Mouse (Mus musculus): ENCODE measurements around the gene Dnaaf5. TPM values are rescaled to one million over a fixed set of nuclear protein-coding genes. Genes with fewer than 3 reads are reported as not detected.

Dnaaf5 gene
- polyA plus RNA-seq, 1 experiment from 2014 or later: 5.5 TPM

GRCm38 (mm10) chr5:139202127-139202526 lies 52.1 kb downstream of the Dnaaf5 start:
- WGBS: 80% methylated on average over 11 of the region's 11 CpGs

GRCm38 (mm10) chr5:139203312-139203711 lies 53.3 kb downstream of the Dnaaf5 start:
- WGBS: 82% methylated on average over 5 of the region's 5 CpGs
- Histone ChIP-seq H3K4me2 (no peak overlapping the region), H3K4me3 (no peak overlapping the region), H3K27ac (no peak overlapping the region), H3K4me1 (peaks cover 35% of the 10 kb centered on the region), H3K27me3 (no peaks in the 10 kb centered on the region), H3K9ac (no peak overlapping the region), H3K36me3 (no peaks in the 10 kb centered on the region), H3K9me3 (no peaks in the 10 kb centered on the region)
- ATAC-seq (ENCODE audit: insufficient number of reproducible peaks, low FRiP score, low TSS enrichment, low read depth): no peak

More at GRCm38 (mm10) chr5:139202127-139202526, 52.1 kb downstream of the Dnaaf5 start:
- Histone ChIP-seq H3K9me3 (no peaks in the 10 kb centered on the region), H3K36me3 (no peaks in the 10 kb centered on the region), H3K9ac (0 out of 2 replicates have a peak overlapping the region, but pooled peaks have one; percentile 15), H3K4me3 (peak overlapping the region; percentile 96; the same call in 1 of the 2 replicates), H3K4me1 (peaks cover 35% of the 10 kb centered on the region), H3K27me3 (no peaks in the 10 kb centered on the region), H3K4me2 (peak overlapping the region; percentile 86), H3K27ac (no peak overlapping the region)
- ATAC-seq (ENCODE audit: insufficient number of reproducible peaks, low FRiP score, low TSS enrichment, low read depth): no peak

- Histone ChIP-seq H3K4me2 (no peak overlapping the region), H3K4me3 (no peak overlapping the region), H3K27me3 (no peaks in the 10 kb centered on the region), H3K9me3 (no peaks in the 10 kb centered on the region), H3K9ac (no peak overlapping the region), H3K36me3 (peaks cover 13% of the 10 kb centered on the region; the same call in 1 of the 2 replicates), H3K27ac (0 out of 2 replicates have a peak overlapping the region, but pooled peaks have one; percentile 2), H3K4me1 (peaks cover 25% of the 10 kb centered on the region)
- 47% methylated on average over 4 of the region's 4 CpGs for WGBS
- ATAC-seq (ENCODE audit: insufficient number of reproducible peaks, low FRiP score, low TSS enrichment, low read depth): no peak
Observed at GRCm38 (mm10) chr5:139206081-139206480, 56.1 kb downstream of the Dnaaf5 start.

- H3K36me3 ChIP-seq: peaks cover 13% of the 10 kb centered on the region; the same call in 1 of the 2 replicates
- no peaks in the 10 kb centered on the region for H3K27me3 ChIP-seq
- H3K27ac ChIP-seq: 0 out of 2 replicates have a peak overlapping the region, but pooled peaks have one; percentile 2
- no peaks in the 10 kb centered on the region for H3K9me3 ChIP-seq
- H3K9ac ChIP-seq: no peak overlapping the region
- no peak overlapping the region for H3K4me3 ChIP-seq
- peaks cover 21% of the 10 kb centered on the region for H3K4me1 ChIP-seq
- no peak for ATAC-seq (ENCODE audit: insufficient number of reproducible peaks, low FRiP score, low TSS enrichment, low read depth)
- H3K4me2 ChIP-seq: no peak overlapping the region
- 68% methylated on average over 7 of the region's 7 CpGs for WGBS
Observed at GRCm38 (mm10) chr5:139206525-139206924, 56.5 kb downstream of the Dnaaf5 start.

GRCm38 (mm10) chr5:139208183-139208582 lies 58.2 kb downstream of the Dnaaf5 start:
- H3K27ac ChIP-seq: no peak overlapping the region; the same call in 1 of the 2 replicates
- no peaks in the 10 kb centered on the region for H3K27me3 ChIP-seq
- peaks cover 11% of the 10 kb centered on the region for H3K4me1 ChIP-seq
- no peaks in the 10 kb centered on the region for H3K9me3 ChIP-seq
- H3K36me3 ChIP-seq: peaks cover 19% of the 10 kb centered on the region; the same call in 1 of the 2 replicates
- no peak overlapping the region for H3K9ac ChIP-seq
- no peak for ATAC-seq (ENCODE audit: insufficient number of reproducible peaks, low FRiP score, low TSS enrichment, low read depth)
- no peak overlapping the region for H3K4me3 ChIP-seq
- H3K4me2 ChIP-seq: no peak overlapping the region

- Histone ChIP-seq H3K4me3 (no peak overlapping the region), H3K4me1 (peaks cover 11% of the 10 kb centered on the region), H3K9me3 (no peaks in the 10 kb centered on the region), H3K9ac (no peak overlapping the region), H3K4me2 (no peak overlapping the region), H3K27ac (no peak overlapping the region), H3K36me3 (peaks cover 19% of the 10 kb centered on the region; the same call in 1 of the 2 replicates), H3K27me3 (no peaks in the 10 kb centered on the region)
- WGBS: 85% methylated on average over 10 of the region's 10 CpGs
- ATAC-seq (ENCODE audit: insufficient number of reproducible peaks, low FRiP score, low TSS enrichment, low read depth): no peak
Observed at GRCm38 (mm10) chr5:139208871-139209684, 59.1 kb downstream of the Dnaaf5 start.

GRCm38 (mm10) chr5:139209685-139210026 lies 59.6 kb downstream of the Dnaaf5 start:
- Histone ChIP-seq H3K36me3 (peaks cover 19% of the 10 kb centered on the region; the same call in 1 of the 2 replicates), H3K4me1 (peaks cover 11% of the 10 kb centered on the region), H3K4me3 (no peak overlapping the region), H3K27ac (no peak overlapping the region), H3K4me2 (no peak overlapping the region), H3K27me3 (no peaks in the 10 kb centered on the region), H3K9me3 (no peaks in the 10 kb centered on the region), H3K9ac (no peak overlapping the region)
- WGBS: 93% methylated on average over 7 of the region's 7 CpGs
- ATAC-seq (ENCODE audit: insufficient number of reproducible peaks, low FRiP score, low TSS enrichment, low read depth): no peak

GRCm38 (mm10) chr5:139211737-139212385 lies 61.8 kb downstream of the Dnaaf5 start:
- Histone ChIP-seq H3K4me2 (no peak overlapping the region), H3K9ac (no peak overlapping the region), H3K4me3 (no peak overlapping the region), H3K36me3 (peaks cover 39% of the 10 kb centered on the region), H3K4me1 (no peaks in the 10 kb centered on the region), H3K27ac (no peak overlapping the region), H3K9me3 (no peaks in the 10 kb centered on the region), H3K27me3 (no peaks in the 10 kb centered on the region)
- WGBS: 83% methylated on average over 11 of the region's 11 CpGs
- no peak for ATAC-seq (ENCODE audit: insufficient number of reproducible peaks, low FRiP score, low TSS enrichment, low read depth)

- Histone ChIP-seq H3K36me3 (peaks cover 42% of the 10 kb centered on the region), H3K9ac (no peak overlapping the region), H3K9me3 (no peaks in the 10 kb centered on the region), H3K4me3 (no peak overlapping the region), H3K4me2 (no peak overlapping the region), H3K27ac (no peak overlapping the region), H3K4me1 (no peaks in the 10 kb centered on the region), H3K27me3 (no peaks in the 10 kb centered on the region)
- ATAC-seq (ENCODE audit: insufficient number of reproducible peaks, low FRiP score, low TSS enrichment, low read depth): no peak
Observed at GRCm38 (mm10) chr5:139214298-139214697, 64.3 kb downstream of the Dnaaf5 start.

GRCm38 (mm10) chr5:139215184-139215583 lies 65.2 kb downstream of the Dnaaf5 start:
- Histone ChIP-seq H3K27ac (no peak overlapping the region), H3K27me3 (no peaks in the 10 kb centered on the region), H3K9me3 (no peaks in the 10 kb centered on the region), H3K9ac (no peak overlapping the region), H3K4me2 (no peak overlapping the region), H3K4me3 (no peak overlapping the region), H3K4me1 (no peaks in the 10 kb centered on the region), H3K36me3 (peaks cover 43% of the 10 kb centered on the region)
- 90% methylated on average over 5 of the region's 5 CpGs for WGBS
- no peak for ATAC-seq (ENCODE audit: insufficient number of reproducible peaks, low FRiP score, low TSS enrichment, low read depth)

- no peak overlapping the region for H3K27ac ChIP-seq
- H3K9me3 ChIP-seq: no peaks in the 10 kb centered on the region
- peaks cover 41% of the 10 kb centered on the region for H3K36me3 ChIP-seq
- no peak overlapping the region for H3K4me2 ChIP-seq
- no peak overlapping the region for H3K4me3 ChIP-seq
- 84% methylated on average over 2 of the region's 2 CpGs for WGBS
- ATAC-seq (ENCODE audit: insufficient number of reproducible peaks, low FRiP score, low TSS enrichment, low read depth): 0 out of 2 replicates have a peak, but pooled peaks have one; percentile 48
- no peaks in the 10 kb centered on the region for H3K4me1 ChIP-seq
- H3K27me3 ChIP-seq: no peaks in the 10 kb centered on the region
- H3K9ac ChIP-seq: no peak overlapping the region
Observed at GRCm38 (mm10) chr5:139216121-139216520, 66.1 kb downstream of the Dnaaf5 start.

- 78% methylated on average over 3 of the region's 3 CpGs for WGBS
- no peaks in the 10 kb centered on the region for H3K27me3 ChIP-seq
Observed at GRCm38 (mm10) chr5:139216774-139217173, 66.8 kb downstream of the Dnaaf5 start.

More at GRCm38 (mm10) chr5:139216774-139217173, 66.8 kb downstream of the Dnaaf5 start:
- no peak overlapping the region for H3K9ac ChIP-seq
- H3K27ac ChIP-seq: no peak overlapping the region
- H3K9me3 ChIP-seq: no peaks in the 10 kb centered on the region
- peaks cover 44% of the 10 kb centered on the region for H3K36me3 ChIP-seq
- H3K4me1 ChIP-seq: no peaks in the 10 kb centered on the region
- ATAC-seq (ENCODE audit: insufficient number of reproducible peaks, low FRiP score, low TSS enrichment, low read depth): no peak
- no peak overlapping the region for H3K4me3 ChIP-seq
- H3K4me2 ChIP-seq: no peak overlapping the region

Measured in limb, embryonic 15.5 days (tissue).